Mouse (Mus musculus) stomach, postnatal 0 days (tissue): ENCODE measurements around the gene Etv5.

Source experiments
- CTCF ChIP-seq: IDR thresholded peaks from 2 replicates; pipeline ENCODE4 v1.5.1; 2016; ENCODE audit warnings: antibody characterized with exemption, low read depth, mild to moderate bottlenecking, moderate library complexity
- EP300 ChIP-seq: optimal IDR thresholded peaks from 2 replicates; pipeline ENCODE3; 2016; ENCODE audit warnings: antibody characterized with exemption

DNA sequence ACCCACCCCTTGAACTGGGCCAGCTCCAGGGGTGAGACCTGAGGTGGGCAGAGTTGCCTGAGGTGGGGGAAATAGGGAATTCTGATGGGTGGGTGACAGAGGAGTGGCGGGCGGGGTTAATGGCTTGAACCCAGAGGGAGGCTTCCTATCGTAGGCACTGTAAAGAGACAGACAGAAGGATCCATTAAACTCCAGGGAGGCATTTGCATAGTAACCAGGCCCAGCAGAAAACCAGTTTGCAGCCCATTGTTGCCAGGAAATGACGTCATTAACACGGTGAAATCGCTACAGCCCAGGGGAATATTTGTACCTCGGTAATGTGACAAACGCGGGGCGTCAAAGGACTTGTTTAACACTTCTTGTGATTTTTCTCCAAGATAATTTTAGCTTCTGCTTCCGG is 27.8 kb downstream of the Etv5 start:
- TF ChIP-seq CTCF (no peak), EP300 (no peak)
